Mouse (Mus musculus) heart, embryonic 13.5 days (tissue): ENCODE results near the gene Pik3r6. TPM values are rescaled to one million over a fixed set of nuclear protein-coding genes. Genes with fewer than 3 reads are reported as not detected.

ENCODE experiments used
- polyA plus RNA-seq: library from polyadenylated mRNA; unstranded; fragments of >200 nt; fragmentation: Nextera tagmentation; extraction: Ambion mirVana; gene quantifications from 2 replicates; pipeline ENCODE4 v1.2.1, GENCODE M21; 2015

Gene Pik3r6
- polyA plus RNA-seq, 1 experiment from 2014 or later = 4.3 TPM

Other genes with a start within 250 kb of the Pik3r6 start
- 19.2 and 19.3 TPM in 2 replicates for gene Ntn1, start 102.2 kb upstream of the Pik3r6 start, polyA plus RNA-seq
- gene Pik3r5, start 70.9 kb upstream of the Pik3r6 start, polyA plus RNA-seq = 0.23 and 0.39 TPM in 2 replicates
- not detected in 2 replicates for gene Mfsd6l, start 53.2 kb downstream of the Pik3r6 start, polyA plus RNA-seq
- 1.6 and 1.7 TPM in 2 replicates for gene Ccdc42, start 84.0 kb downstream of the Pik3r6 start, polyA plus RNA-seq
- gene Myh10, start 188.5 kb downstream of the Pik3r6 start, polyA plus RNA-seq = 124 and 133 TPM in 2 replicates